Mouse (Mus musculus) limb, embryonic 15.5 days (tissue): Measurements from ENCODE around the gene Nfkbid. TPM values are rescaled to one million over a fixed set of nuclear protein-coding genes. Genes with fewer than 3 reads are reported as not detected.

Source experiments
- ATAC-seq: fragments of 200-750 bp; cut with Nextera tagmentation; 2 replicates; pipeline ENCODE4 v1.8.0; 2017; ENCODE audit warnings: low read depth, moderate TSS enrichment; ENCODE audit not compliant: insufficient number of reproducible peaks, low FRiP score, low TSS enrichment
- H3K27ac ChIP-seq: fragments of 300-500 bp; sonication (generic); 2 replicates; pipeline ENCODE4 v1.5.1; 2015; ENCODE audit warnings: moderate library complexity, mild to moderate bottlenecking, inconsistent platforms
- H3K27me3 ChIP-seq: fragments of 300-500 bp; sonication (generic); 2 replicates; pipeline ENCODE4 v1.6.1; 2015; ENCODE audit warnings: inconsistent platforms
- H3K36me3 ChIP-seq: fragments of 300-500 bp; sonication (generic); 2 replicates; pipeline ENCODE4 v1.6.1; 2015; ENCODE audit warnings: inconsistent platforms
- H3K4me1 ChIP-seq: fragments of 300-500 bp; sonication (generic); 2 replicates; pipeline ENCODE4 v1.6.1; 2015; ENCODE audit warnings: inconsistent platforms
- H3K4me2 ChIP-seq: fragments of 300-500 bp; sonication (generic); 2 replicates; pipeline ENCODE4 v1.6.1; 2015; ENCODE audit warnings: mild to moderate bottlenecking, inconsistent platforms
- H3K4me3 ChIP-seq: fragments of 300-500 bp; sonication (generic); 2 replicates; pipeline ENCODE4 v1.5.1; 2015; ENCODE audit warnings: mild to moderate bottlenecking, inconsistent platforms
- H3K9ac ChIP-seq: fragments of 300-500 bp; sonication (generic); 2 replicates; pipeline ENCODE4 v1.6.1; 2015; ENCODE audit warnings: inconsistent platforms
- H3K9me3 ChIP-seq: fragments of 300-500 bp; sonication (generic); 2 replicates; pipeline ENCODE4 v1.6.1; 2016; ENCODE audit warnings: inconsistent platforms
- WGBS: fragments of 180-500 bp; shearing (Covaris S2); methylation state at CpG from one replicate; pipeline ENCODE4 v1.1.7; 2015; 5-methylcytosine and 5-hydroxymethylcytosine counted together
- polyA plus RNA-seq: library from polyadenylated mRNA; unstranded; fragments of >200 nt; fragmentation: Nextera tagmentation; extraction: Ambion mirVana; gene quantifications from 2 replicates; pipeline ENCODE4 v1.2.1, GENCODE M21; 2015

Gene Nfkbid
- polyA plus RNA-seq: 1.4 and 2.1 TPM in 2 replicates

DNA sequence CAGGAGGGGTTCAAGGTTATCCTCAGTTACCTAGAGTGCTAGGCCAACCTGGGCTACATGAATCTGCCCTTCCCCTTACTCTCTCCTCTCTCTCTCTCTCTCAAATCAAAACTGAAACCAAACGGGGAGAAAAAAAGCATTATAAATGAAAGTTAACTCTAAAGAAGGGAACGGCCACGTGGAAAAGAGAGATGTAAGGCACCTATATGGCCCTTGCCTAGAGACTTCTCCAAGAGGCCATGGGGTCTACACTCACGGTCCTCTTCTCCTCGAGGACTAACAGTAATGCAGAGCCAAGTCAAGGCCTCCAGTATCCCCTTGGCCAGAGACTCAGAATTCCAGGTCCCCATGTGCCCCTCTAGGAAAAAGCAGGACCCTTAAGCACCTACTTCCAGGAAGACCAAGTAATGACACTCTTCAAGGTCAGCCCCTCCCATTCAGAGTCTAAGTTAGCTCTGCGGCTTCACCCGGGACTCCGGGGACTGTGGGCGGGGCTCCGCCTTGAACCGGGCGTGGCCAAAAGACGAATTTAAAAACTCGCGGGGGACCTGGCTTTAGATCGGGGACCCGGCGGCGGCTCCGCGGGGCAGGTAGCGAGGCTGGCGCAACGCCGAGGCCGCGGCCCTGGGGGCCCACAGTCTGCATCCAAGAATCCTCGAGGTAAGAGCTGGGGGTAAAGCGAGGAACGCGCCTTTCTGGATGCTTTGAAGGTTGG, at the start of gene Nfkbid:
Nfkbid (plus strand) TSS at position 558 of the 715 bp plus-strand sequence.
- 10% methylated on average over 31 of the region's 31 CpGs for WGBS
- peaks cover 25% of the 10 kb centered on the region for H3K4me1 ChIP-seq
- no peak for ATAC-seq
- peak within 1 kb of the TSS; percentile 93 for H3K4me2 ChIP-seq
- H3K27me3 ChIP-seq: peaks cover 3% of the 10 kb centered on the region; the same call in 1 of the 2 replicates
- H3K4me3 ChIP-seq: peak within 1 kb of the TSS; percentile 58
- H3K36me3 ChIP-seq: 0 out of 2 replicates have a peak, but pooled peaks cover 11% of the 10 kb centered on the region
- 0 out of 2 replicates have a peak within 1 kb of the TSS, but pooled peaks have one; percentile 2 for H3K27ac ChIP-seq
- no peaks in the 10 kb centered on the region for H3K9me3 ChIP-seq
- H3K9ac ChIP-seq: peak within 1 kb of the TSS; percentile 36

DNA sequence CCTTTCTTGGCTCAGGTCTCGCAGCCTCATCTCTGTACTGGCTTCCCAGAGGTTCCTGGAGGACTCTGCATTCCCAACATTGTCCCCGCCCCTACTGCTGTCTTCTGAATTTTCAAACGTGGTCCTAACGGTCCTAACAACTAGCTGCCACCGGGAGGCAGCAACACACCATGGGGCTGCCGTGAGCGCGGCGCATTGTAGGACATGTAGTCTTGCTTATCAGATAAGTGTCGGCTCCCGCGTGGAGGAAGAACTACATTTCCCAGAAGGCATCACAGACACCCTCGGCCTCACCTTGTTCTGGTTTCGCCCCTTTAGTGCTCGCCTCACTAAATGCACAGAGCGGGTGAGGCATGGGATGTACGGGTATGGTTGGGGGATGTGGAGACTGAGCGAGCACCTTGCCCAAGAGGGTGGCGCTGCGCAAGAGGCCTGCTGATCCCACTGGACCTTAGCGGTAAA, 48.0 kb upstream of the Nfkbid start:
- peak overlapping the region; percentile 44; the same call in 1 of the 2 replicates for H3K9ac ChIP-seq
- no peaks in the 10 kb centered on the region for H3K9me3 ChIP-seq
- under 1% methylated on average over 21 of the region's 21 CpGs for WGBS
- H3K27me3 ChIP-seq: no peaks in the 10 kb centered on the region
- peak; percentile 99 for ATAC-seq
- H3K4me2 ChIP-seq: peak overlapping the region; percentile 70
- H3K27ac ChIP-seq: peak overlapping the region; percentile 68; the same call in 1 of the 2 replicates
- peak overlapping the region; percentile 48 for H3K4me3 ChIP-seq
- no peaks in the 10 kb centered on the region for H3K36me3 ChIP-seq
- peaks cover 3% of the 10 kb centered on the region; the same call in 1 of the 2 replicates for H3K4me1 ChIP-seq

DNA sequence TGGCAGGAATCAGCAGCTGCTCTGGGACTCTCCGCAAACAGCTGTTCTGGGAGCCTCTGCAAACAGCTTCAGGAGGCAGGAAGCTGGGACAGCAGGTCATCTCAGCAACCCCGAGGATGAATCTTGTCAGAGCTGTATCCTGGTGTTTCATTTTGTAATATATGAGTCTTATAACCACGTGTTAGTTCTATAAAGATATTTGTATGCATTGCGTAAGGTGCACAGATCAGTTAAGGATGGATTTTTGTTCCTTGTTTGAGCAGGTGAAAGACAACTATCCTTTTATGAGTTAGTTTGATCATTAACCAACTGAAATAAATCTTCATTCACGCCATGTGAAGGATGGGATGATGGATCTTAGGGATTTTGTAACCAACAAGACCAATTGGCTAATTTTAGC, 41.5 kb upstream of the Nfkbid start:
- H3K9ac ChIP-seq: no peak overlapping the region

DNA sequence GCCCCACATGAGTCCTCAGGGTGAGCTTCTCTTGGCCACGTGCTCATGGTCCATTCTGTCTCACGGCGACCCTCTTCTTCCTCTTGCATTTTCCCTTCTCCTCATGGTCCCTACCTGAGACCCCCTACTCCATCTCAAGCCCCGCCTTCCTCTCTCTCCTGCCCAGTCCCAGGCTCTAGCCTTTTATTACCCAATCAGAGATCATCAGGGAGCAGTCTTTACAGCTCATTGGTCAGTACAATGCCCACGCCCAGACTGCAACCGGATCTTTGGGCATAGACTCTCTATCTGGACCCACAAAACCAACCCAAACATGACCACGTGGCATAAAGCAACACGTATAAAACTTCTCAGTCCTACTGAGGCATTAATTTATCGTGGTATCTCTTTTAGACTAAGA, 37.4 kb upstream of the Nfkbid start:
- H3K4me2 ChIP-seq: no peak overlapping the region
- no peak overlapping the region for H3K27ac ChIP-seq
- H3K36me3 ChIP-seq: no peaks in the 10 kb centered on the region
- H3K4me1 ChIP-seq: no peaks in the 10 kb centered on the region
- H3K9me3 ChIP-seq: no peaks in the 10 kb centered on the region
- H3K27me3 ChIP-seq: 0 out of 2 replicates have a peak, but pooled peaks cover 3% of the 10 kb centered on the region
- ATAC-seq: no peak
- H3K4me3 ChIP-seq: no peak overlapping the region
- WGBS: 85% methylated on average over 9 of the region's 9 CpGs
- no peak overlapping the region for H3K9ac ChIP-seq

More for the DNA sequence above, 41.5 kb upstream of the Nfkbid start:
- Histone ChIP-seq H3K27me3 (0 out of 2 replicates have a peak, but pooled peaks cover 3% of the 10 kb centered on the region), H3K4me1 (no peaks in the 10 kb centered on the region), H3K27ac (no peak overlapping the region), H3K4me3 (no peak overlapping the region), H3K9me3 (no peaks in the 10 kb centered on the region), H3K36me3 (no peaks in the 10 kb centered on the region), H3K4me2 (no peak overlapping the region)
- 50% methylated on average over 5 of the region's 5 CpGs for WGBS
- no peak for ATAC-seq

DNA sequence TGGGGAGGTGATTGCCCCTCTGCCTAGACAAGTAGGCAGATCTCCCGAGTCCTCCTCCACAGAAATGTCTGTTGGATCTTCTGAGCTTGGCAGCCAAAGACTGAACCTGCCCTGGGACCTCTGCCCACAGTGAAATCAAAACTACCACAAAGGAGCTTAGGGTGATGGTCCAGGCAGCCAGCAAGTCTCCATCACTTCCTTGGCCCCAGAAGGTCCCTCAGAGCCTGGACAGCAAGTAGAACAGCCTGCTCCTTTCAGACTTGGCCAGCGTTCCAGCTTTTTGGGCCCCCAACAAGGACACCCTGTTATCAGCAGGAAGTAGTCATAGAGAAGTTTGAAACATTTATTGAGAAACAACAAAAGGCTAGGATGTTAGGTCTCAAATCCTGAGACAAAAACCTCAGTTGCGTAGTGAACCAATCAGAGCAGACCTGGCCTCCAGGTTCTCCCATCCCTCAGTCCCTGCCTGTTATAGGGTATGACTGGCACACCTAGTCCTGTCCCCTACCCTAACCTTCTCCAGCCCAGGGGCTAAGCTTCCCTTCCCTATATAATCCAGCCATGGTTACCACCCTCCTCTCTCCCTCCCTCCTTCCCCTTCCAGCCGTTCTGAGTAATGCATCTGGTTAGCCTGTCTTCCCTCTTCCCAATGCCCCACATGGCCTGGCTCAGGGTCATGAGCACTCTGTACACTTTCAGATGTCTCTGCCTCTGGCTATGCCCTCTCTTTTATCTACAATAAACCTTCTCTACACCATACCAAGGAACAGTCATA, 28.6 kb upstream of the Nfkbid start:
- Histone ChIP-seq H3K36me3 (no peaks in the 10 kb centered on the region), H3K9me3 (no peaks in the 10 kb centered on the region), H3K27ac (no peak overlapping the region), H3K4me1 (no peaks in the 10 kb centered on the region), H3K9ac (no peak overlapping the region), H3K4me2 (no peak overlapping the region), H3K4me3 (no peak overlapping the region), H3K27me3 (no peaks in the 10 kb centered on the region)
- ATAC-seq: no peak
- WGBS: 65% methylated on average over 4 of the region's 4 CpGs

DNA sequence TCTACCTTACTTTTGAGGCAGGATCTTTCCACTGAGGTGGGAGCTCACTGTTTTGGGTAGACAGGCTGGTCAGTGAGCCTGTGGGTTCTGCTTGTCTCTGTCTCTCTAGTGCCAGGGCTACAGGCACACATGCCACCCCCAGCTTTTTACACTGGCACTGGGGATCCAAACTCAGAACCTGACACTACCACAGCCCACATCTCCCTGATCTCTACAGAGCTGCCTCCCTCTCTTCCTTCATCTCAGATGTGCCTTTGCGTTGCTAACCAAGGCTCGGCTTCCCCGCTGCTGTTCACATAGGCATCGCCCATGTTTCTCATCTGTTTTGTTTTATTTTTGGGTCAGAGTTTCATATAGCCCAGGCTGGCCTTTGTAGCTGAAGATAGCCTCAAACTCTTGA, 27.9 kb upstream of the Nfkbid start:
- no peak overlapping the region for H3K4me2 ChIP-seq
- H3K9ac ChIP-seq: no peak overlapping the region
- H3K9me3 ChIP-seq: no peaks in the 10 kb centered on the region
- H3K36me3 ChIP-seq: no peaks in the 10 kb centered on the region
- H3K27me3 ChIP-seq: no peaks in the 10 kb centered on the region
- H3K4me1 ChIP-seq: no peaks in the 10 kb centered on the region
- 85% methylated on average over 4 of the region's 4 CpGs for WGBS
- no peak overlapping the region for H3K4me3 ChIP-seq
- ATAC-seq: no peak
- peak overlapping the region; percentile 54; the same call in 1 of the 2 replicates for H3K27ac ChIP-seq

DNA sequence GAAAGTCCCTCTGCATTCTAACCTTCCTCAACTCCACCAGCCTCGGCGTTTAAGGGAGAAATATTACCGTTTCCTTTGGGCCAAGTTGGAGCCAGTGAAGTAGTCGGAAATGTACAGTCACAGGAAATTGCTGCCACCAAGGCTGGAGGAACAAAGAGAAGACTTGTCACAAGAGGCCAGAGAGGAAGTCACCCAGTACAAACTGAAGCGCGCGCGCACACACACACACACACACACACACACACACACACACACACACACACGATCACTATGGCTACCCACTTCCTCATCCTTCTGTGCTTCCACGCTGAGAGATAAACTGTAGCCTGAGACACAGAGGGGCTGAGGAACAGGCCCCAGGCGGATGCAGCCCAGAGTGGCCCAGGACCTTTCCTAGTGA, 27.2 kb upstream of the Nfkbid start:
- Histone ChIP-seq H3K4me3 (no peak overlapping the region), H3K9ac (no peak overlapping the region), H3K36me3 (no peaks in the 10 kb centered on the region), H3K9me3 (no peaks in the 10 kb centered on the region), H3K4me1 (no peaks in the 10 kb centered on the region), H3K27ac (peak overlapping the region; percentile 54; the same call in 1 of the 2 replicates), H3K27me3 (no peaks in the 10 kb centered on the region), H3K4me2 (no peak overlapping the region)
- 40% methylated on average over 10 of the region's 11 CpGs for WGBS
- ATAC-seq: no peak

DNA sequence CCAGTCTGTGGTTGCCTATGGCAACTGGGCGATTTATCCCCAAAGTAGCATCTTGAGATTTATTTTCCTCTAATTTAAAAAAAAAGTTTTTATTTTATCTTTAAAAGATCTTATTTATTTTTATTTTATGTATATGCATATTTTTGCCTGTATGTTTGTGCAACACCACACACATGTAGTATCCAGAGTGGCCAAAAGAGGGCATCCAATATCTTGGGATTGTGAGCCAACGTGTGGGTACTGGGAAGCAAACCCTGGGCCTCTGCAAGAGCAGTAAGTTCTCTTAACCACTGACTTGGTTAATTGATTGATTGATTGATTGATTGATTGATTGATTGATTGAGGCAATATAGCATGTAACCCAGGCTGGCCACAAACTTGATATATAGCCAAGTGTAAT, 26.7 kb upstream of the Nfkbid start:
- ATAC-seq: no peak
- Histone ChIP-seq H3K4me2 (no peak overlapping the region), H3K4me3 (no peak overlapping the region), H3K36me3 (no peaks in the 10 kb centered on the region), H3K27ac (no peak overlapping the region), H3K27me3 (no peaks in the 10 kb centered on the region), H3K4me1 (no peaks in the 10 kb centered on the region), H3K9ac (no peak overlapping the region), H3K9me3 (no peaks in the 10 kb centered on the region)
- WGBS: 35% methylated on average over 2 of the region's 2 CpGs

DNA sequence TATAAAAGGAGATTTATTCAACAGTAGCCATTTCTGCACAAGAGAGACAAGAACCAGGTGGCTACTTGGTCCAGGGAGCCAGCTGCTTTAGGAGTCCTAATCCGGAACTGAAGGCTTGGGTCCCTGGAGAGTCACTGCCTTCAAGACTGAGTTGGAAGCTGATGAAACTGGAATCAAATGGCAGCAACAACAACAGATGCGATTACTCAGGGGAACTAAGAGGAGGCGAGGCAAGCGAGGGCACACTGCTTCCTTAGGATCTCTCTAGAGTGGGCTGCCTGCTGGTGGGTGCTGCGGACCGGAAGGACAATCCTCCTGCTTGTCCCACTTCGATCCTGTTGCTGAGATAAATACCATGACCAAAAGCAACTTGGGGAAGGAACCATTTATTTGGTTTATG, 21.9 kb upstream of the Nfkbid start:
- WGBS: 56% methylated on average over 7 of the region's 7 CpGs
- no peak overlapping the region for H3K4me2 ChIP-seq

DNA sequence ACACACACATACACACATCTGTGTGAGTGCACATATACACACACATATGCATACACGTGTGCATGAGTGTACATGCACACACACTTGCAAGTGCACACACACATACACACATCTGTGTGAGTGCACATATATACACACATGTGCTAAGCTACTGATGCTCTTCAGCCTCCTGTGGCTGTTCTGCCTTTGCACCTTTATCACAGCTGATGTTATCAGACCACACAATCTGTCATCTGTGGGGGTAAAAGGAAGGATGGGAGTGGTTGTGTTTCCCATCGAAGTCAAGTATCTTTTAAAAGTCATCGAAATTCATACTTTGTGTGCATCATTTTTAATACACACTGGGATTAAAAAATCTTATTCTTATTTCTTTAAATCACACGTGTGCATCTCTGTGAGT, 19.2 kb upstream of the Nfkbid start:
- Histone ChIP-seq H3K36me3 (no peaks in the 10 kb centered on the region), H3K27me3 (no peaks in the 10 kb centered on the region), H3K9me3 (no peaks in the 10 kb centered on the region), H3K4me2 (no peak overlapping the region), H3K9ac (no peak overlapping the region), H3K4me1 (no peaks in the 10 kb centered on the region), H3K27ac (no peak overlapping the region), H3K4me3 (no peak overlapping the region)
- no peak for ATAC-seq
- 65% methylated on average over 4 of the region's 4 CpGs for WGBS

More for the DNA sequence above, 21.9 kb upstream of the Nfkbid start:
- H3K9ac ChIP-seq: no peak overlapping the region
- no peaks in the 10 kb centered on the region for H3K9me3 ChIP-seq
- no peak overlapping the region for H3K4me3 ChIP-seq
- H3K4me1 ChIP-seq: no peaks in the 10 kb centered on the region
- H3K27me3 ChIP-seq: no peaks in the 10 kb centered on the region
- no peak overlapping the region for H3K27ac ChIP-seq
- ATAC-seq: no peak
- no peaks in the 10 kb centered on the region for H3K36me3 ChIP-seq

DNA sequence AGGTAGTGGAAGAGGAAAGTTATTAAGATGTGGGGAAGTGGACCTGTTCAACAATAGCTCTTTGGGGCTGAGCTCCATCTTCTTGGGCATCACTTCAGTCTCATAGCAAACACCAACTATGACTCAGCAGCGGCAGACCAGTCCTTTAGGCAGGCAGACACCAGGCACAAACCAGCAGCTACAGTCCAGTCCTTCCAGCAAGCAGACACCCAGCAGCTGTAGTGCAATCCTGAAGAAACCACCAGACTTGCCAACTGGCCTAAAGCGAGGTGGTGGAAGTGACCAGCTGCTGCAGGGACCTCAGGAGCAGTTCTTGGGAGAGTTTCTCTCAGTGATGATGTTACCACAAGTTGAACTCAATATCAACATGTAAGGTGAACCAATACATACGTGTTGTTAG, 12.9 kb upstream of the Nfkbid start:
- no peak overlapping the region for H3K9ac ChIP-seq
- 75% methylated on average over 3 of the region's 3 CpGs for WGBS

DNA sequence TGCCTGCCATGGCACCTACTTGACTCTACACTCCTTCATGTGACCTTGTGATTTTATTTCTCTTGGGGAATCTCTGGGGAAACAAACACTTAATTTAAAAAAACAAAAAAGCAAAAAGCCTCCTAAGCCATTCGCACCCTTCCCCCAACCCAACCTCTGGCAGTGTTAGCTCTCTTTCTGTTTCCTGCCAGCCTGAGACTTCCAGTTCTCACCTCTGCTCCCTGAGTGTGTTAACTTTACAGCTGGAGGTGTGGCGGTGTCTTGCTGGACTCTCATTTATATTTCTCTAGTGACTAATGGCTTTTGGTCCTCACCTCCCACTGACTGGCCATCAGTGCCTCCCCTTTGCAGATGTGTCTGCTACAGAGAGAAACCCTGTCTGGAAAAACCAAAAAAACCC, 11.7 kb upstream of the Nfkbid start:
- no peak for ATAC-seq
- H3K27me3 ChIP-seq: no peaks in the 10 kb centered on the region
- 32% methylated on average over 2 of the region's 2 CpGs for WGBS
- H3K4me2 ChIP-seq: no peak overlapping the region
- H3K9ac ChIP-seq: no peak overlapping the region
- no peaks in the 10 kb centered on the region for H3K4me1 ChIP-seq
- H3K36me3 ChIP-seq: no peaks in the 10 kb centered on the region
- H3K9me3 ChIP-seq: no peaks in the 10 kb centered on the region
- no peak overlapping the region for H3K4me3 ChIP-seq
- no peak overlapping the region for H3K27ac ChIP-seq

More for the DNA sequence above, 12.9 kb upstream of the Nfkbid start:
- Histone ChIP-seq H3K36me3 (no peaks in the 10 kb centered on the region), H3K27me3 (no peaks in the 10 kb centered on the region), H3K9me3 (no peaks in the 10 kb centered on the region), H3K4me1 (no peaks in the 10 kb centered on the region), H3K4me3 (no peak overlapping the region), H3K4me2 (no peak overlapping the region), H3K27ac (no peak overlapping the region)
- no peak for ATAC-seq
